Mouse (Mus musculus): ENCODE results near the gene Amz2. TPM values are rescaled to one million over a fixed set of nuclear protein-coding genes. Genes with fewer than 3 reads are reported as not detected.

The Amz2 gene
- polyA plus RNA-seq, 1 experiment, result 32.5 TPM

DNA sequence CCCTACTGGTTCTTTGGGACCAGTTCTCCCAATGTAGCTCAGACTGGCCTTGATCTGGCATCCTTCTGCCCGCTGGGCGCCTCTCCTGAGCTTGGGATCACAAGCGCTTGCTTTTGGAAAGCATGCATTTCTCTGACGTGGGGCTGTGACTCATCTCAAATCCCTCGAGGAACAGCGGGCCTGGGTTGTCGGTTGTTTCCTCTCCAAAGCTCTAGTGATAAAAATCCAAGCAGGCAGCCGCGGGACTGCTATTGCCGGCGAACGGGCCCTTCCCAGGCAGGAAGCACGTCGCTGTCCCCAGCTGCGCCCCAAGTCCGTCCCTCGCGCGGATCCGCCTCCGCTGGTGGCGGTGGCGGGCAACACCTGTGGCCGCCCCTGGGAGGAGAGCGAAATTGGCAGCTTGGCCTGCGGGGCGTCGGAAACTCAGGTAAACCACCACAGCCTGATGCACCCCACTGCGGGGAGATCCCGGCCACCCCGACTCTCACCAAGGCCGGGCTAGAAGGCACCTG is 14.1 kb downstream of the Amz2 start:
- H3K27ac ChIP-seq (ENCODE audit: insufficient read depth, low read depth, low read length), result peak overlapping the region; percentile 17
- H3K4me1 ChIP-seq (ENCODE audit: control insufficient read depth, insufficient read depth, low read length), result peaks cover 6% of the 10 kb centered on the region
- no peak for TF ChIP-seq CTCF (IDR thresholded peaks at IDR 0.05; ENCODE audit: low read depth, low read length)
- TF ChIP-seq POLR2A (IDR thresholded peaks at IDR 0.05; ENCODE audit: borderline replicate concordance, low read depth, low read length), result no peak
- peak overlapping the region; percentile 77 for H3K4me3 ChIP-seq (ENCODE audit: insufficient read depth, low read length)

DNA sequence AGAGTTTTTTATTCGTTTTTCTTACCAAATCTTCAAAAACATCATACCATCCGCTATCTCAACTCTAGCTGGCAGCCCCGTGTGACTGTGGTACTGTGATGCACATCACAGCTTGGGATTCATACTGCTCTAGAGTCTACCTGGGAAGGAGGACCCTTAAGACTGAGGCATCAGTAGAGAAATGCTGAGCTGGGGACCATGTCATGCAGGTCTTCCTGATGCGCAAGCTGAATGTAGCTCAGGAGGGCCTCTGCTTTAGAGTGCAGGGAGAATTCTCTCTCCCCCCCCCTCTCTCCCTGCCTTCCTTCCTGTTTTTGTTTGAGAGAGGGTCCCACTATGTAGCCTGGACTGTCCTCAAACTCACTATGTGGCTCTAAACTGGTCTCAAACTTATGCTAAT is 14.9 kb downstream of the Amz2 start:
- Histone ChIP-seq H3K4me3 (ENCODE audit: insufficient read depth, low read length) (peak overlapping the region; percentile 77), H3K27ac (ENCODE audit: insufficient read depth, low read depth, low read length) (no peak overlapping the region), H3K4me1 (ENCODE audit: control insufficient read depth, insufficient read depth, low read length) (peaks cover 4% of the 10 kb centered on the region; the same call in 1 of the 2 replicates)
- TF ChIP-seq POLR2A (IDR thresholded peaks at IDR 0.05; ENCODE audit: borderline replicate concordance, low read depth, low read length), result no peak
- no peak for TF ChIP-seq CTCF (IDR thresholded peaks at IDR 0.05; ENCODE audit: low read depth, low read length)

DNA sequence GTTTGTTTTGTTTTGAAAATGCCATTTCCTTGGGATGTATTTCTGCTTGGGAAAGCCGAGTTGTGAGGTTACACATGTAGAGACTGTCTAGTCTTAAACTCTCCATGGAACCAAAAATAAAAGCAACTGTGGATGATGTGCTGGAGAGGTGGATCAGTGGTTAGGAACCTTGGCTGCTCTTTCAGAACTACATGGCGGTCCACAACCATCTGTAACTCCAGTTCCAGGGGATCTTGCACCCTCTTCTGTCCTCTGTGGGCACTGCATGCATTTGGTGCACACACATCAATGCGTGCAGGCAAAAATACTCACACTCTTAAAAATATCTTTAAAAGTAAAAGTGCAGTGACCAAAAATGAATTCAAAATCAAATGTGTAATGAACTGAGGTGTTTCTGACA is 15.4 kb downstream of the Amz2 start:
- peak; percentile 45 for TF ChIP-seq CTCF (IDR thresholded peaks at IDR 0.05; ENCODE audit: low read depth, low read length)
- no peak for TF ChIP-seq POLR2A (IDR thresholded peaks at IDR 0.05; ENCODE audit: borderline replicate concordance, low read depth, low read length)
- peaks cover 4% of the 10 kb centered on the region; the same call in 1 of the 2 replicates for H3K4me1 ChIP-seq (ENCODE audit: control insufficient read depth, insufficient read depth, low read length)

DNA sequence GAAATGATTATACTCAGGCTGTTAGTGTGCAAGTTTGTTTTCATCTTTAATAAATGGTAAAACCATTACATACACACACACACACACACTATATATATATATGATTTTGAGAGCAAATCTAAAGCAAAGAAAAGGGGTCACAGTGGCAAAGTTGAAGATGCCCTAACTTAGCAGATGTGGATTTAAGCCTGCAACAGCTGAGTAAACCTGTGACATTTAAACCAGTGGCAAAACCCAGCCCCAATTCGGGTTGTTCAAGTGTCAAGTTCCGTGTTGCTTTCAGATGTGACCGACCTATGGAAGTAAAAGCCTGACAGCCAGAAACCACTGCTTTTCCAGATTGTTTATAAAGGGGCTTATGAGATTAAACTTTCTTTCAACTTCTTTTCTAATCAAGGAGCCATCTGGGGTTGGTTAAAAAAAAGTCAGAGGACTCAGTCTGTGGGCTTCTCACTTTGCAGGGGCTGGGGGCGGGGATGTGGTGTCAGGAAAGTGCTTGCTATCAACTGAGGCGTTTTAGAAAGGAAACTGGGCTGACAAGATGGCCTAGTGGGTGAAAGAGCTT is 16.5 kb downstream of the Amz2 start:
- Histone ChIP-seq H3K4me3 (ENCODE audit: insufficient read depth, low read length) (no peak overlapping the region), H3K27ac (ENCODE audit: insufficient read depth, low read depth, low read length) (no peak overlapping the region), H3K4me1 (ENCODE audit: control insufficient read depth, insufficient read depth, low read length) (peaks cover 4% of the 10 kb centered on the region; the same call in 1 of the 2 replicates)
- TF ChIP-seq POLR2A (IDR thresholded peaks at IDR 0.05; ENCODE audit: borderline replicate concordance, low read depth, low read length), result no peak
- no peak for TF ChIP-seq CTCF (IDR thresholded peaks at IDR 0.05; ENCODE audit: low read depth, low read length)

More for the DNA sequence above, 15.4 kb downstream of the Amz2 start:
- H3K4me3 ChIP-seq (ENCODE audit: insufficient read depth, low read length), result no peak overlapping the region
- no peak overlapping the region for H3K27ac ChIP-seq (ENCODE audit: insufficient read depth, low read depth, low read length)

DNA sequence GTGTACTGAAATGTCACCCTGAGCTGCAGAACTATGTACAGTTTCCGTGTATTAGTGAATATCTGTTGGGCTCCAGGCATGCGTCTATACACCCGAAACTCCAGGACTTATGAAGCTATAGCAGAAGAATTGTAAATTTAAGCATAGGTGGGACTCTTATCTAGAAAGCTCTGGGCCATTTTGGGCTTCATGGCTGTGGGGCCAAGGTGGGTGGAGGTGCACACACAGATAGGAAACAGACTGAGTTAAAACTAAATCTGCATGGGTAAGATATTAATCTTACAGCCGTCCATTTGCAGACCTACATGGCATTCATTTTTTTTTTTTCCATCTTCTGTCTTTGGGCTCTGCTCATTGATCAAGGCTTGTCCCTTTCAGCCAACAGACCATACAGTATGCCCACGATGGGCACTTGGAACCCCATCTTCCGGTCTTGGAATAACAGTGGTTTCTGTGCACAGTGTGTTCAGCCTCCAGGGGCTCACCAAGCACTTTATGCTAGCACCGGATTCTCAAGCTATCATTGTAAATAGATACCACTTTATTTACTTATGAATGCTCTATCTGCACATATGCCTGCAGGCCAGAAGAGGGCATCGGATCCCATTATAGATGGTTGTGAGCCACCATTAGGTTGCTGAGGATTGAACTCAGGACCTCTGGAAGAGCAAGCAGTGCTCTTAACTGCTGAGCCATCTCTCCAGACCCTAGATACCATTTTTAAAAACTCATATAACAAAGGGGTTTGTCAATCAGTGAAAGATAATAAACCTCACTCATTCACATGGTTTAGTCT is 17.9 kb downstream of the Amz2 start:
- TF ChIP-seq CTCF (IDR thresholded peaks at IDR 0.05; ENCODE audit: low read depth, low read length), result no peak
- TF ChIP-seq POLR2A (IDR thresholded peaks at IDR 0.05; ENCODE audit: borderline replicate concordance, low read depth, low read length), result no peak
- H3K27ac ChIP-seq (ENCODE audit: insufficient read depth, low read depth, low read length), result no peak overlapping the region
- H3K4me1 ChIP-seq (ENCODE audit: control insufficient read depth, insufficient read depth, low read length), result peaks cover 4% of the 10 kb centered on the region; the same call in 1 of the 2 replicates
- no peak overlapping the region for H3K4me3 ChIP-seq (ENCODE audit: insufficient read depth, low read length)

DNA sequence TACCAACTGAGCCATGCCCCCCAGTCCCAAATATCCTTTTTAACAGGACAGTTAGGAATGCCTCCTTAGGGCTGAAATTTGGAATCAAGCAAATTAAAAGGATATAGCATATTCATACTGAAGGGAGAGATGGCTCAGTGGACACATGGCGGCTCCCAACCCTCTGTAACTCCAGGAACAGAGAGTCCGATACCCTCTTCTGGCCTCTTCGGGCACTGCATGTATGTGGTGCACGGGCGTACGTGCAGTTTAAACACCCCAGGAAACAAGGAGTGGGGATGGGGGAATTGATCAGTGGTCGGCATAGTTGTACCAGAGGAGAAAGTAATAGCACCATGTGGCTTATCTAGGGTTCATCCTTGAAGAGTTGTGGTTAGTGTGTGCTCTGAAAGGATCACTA is 18.9 kb downstream of the Amz2 start:
- H3K4me1 ChIP-seq (ENCODE audit: control insufficient read depth, insufficient read depth, low read length), result peaks cover 4% of the 10 kb centered on the region; the same call in 1 of the 2 replicates

DNA sequence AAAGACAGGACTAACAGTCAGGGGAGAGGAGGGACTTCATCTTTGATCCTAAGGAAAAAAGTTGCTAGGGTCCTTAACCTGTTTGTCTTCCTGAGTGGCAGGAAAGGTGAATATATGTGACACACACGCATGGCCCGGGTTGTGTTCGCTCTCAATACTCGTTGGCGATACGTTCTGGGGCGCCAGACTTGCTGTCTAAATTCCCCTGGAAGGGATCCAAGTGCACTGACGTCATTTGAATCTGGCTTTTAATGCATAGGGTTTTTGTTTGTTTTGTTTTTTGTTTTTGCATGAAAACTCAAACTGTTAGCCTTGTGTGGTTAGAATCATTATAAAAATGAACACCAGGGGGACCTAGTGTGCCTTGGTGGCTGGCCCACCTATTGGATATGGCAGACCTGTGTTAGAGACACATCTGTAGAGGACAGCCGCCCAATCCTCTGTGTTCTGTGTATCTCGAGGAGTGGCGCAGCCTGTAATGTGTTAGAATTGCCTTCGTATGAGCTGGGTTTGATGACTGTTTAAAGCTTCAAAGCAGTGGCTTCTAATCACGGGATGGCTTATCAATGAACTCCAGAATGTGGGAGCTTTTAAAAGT is 19.8 kb downstream of the Amz2 start:
- H3K4me1 ChIP-seq (ENCODE audit: control insufficient read depth, insufficient read depth, low read length), result peaks cover 3% of the 10 kb centered on the region; the same call in 1 of the 2 replicates
- no peak overlapping the region for H3K27ac ChIP-seq (ENCODE audit: insufficient read depth, low read depth, low read length)
- no peak overlapping the region for H3K4me3 ChIP-seq (ENCODE audit: insufficient read depth, low read length)
- TF ChIP-seq CTCF (IDR thresholded peaks at IDR 0.05; ENCODE audit: low read depth, low read length), result peak; percentile 50
- no peak for TF ChIP-seq POLR2A (IDR thresholded peaks at IDR 0.05; ENCODE audit: borderline replicate concordance, low read depth, low read length)

More for the DNA sequence above, 18.9 kb downstream of the Amz2 start:
- TF ChIP-seq CTCF (IDR thresholded peaks at IDR 0.05; ENCODE audit: low read depth, low read length), result no peak
- no peak overlapping the region for H3K27ac ChIP-seq (ENCODE audit: insufficient read depth, low read depth, low read length)
- H3K4me3 ChIP-seq (ENCODE audit: insufficient read depth, low read length), result no peak overlapping the region

DNA sequence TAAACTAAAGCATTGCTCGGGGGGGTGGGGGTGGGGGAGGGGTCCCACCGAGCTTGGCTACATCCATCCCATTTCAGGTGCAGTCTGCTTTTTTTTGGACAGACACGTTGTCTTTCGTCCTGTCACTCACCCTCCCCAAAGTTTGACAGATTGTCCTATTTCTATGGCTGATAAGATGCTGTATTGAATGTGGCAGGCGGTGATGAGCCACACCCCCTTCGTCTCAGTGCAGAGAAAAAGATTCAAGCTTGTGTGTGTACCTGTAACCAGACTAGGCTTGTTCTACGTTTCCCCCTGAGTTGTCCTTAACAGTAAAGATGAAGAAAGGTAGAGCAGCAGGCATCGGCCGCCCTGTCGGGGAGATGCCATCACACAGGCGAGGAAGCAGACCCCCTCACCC is 25.4 kb downstream of the Amz2 start:
- H3K4me3 ChIP-seq (ENCODE audit: insufficient read depth, low read length), result no peak overlapping the region
- TF ChIP-seq CTCF (IDR thresholded peaks at IDR 0.05; ENCODE audit: low read depth, low read length) (no peak), POLR2A (IDR thresholded peaks at IDR 0.05; ENCODE audit: borderline replicate concordance, low read depth, low read length) (no peak)
- no peak overlapping the region for H3K27ac ChIP-seq (ENCODE audit: insufficient read depth, low read depth, low read length)
- H3K4me1 ChIP-seq (ENCODE audit: control insufficient read depth, insufficient read depth, low read length), result no peaks in the 10 kb centered on the region

DNA sequence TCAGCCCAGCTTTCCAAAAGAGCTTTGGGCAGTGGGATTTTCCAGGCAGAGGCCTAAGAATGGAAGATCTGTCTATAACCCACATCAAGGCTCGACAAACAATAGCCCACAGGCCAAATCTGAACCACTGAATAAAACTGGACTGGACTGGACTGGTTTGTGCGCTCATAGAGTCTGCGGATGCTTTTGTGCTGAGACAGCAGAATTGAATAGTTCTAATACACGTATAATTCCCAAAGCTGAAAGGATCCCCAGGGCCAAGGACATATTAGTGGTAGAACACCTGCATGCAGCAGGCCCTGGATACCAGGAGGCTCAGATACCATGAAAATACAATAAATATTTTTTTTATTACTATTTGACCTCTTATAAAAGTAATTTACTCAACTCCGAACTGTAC is 30.5 kb downstream of the Amz2 start:
- no peak overlapping the region for H3K4me3 ChIP-seq (ENCODE audit: insufficient read depth, low read length)
- H3K4me1 ChIP-seq (ENCODE audit: control insufficient read depth, insufficient read depth, low read length), result no peaks in the 10 kb centered on the region
- TF ChIP-seq POLR2A (IDR thresholded peaks at IDR 0.05; ENCODE audit: borderline replicate concordance, low read depth, low read length), result no peak
- no peak for TF ChIP-seq CTCF (IDR thresholded peaks at IDR 0.05; ENCODE audit: low read depth, low read length)
- H3K27ac ChIP-seq (ENCODE audit: insufficient read depth, low read depth, low read length), result no peak overlapping the region

DNA sequence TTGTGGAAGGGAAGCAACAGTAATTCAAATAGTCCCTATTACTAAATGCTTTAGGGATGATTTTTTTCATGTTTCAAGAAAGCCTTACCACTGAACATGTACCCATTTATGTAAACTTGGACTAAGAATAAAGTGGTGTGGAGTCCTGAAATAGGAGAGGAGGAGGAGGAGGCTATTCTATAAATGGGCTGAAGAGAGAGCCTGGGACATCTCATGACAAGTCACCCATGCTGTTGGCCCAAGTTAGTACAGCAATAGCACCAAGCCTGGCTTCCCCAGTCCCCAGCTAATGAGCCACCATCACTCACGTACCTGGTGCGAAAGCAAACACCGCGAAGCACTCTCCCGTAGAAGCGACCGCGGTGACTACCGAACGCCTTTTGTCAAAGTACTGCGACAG is 32.4 kb downstream of the Amz2 start:
- Histone ChIP-seq H3K4me1 (ENCODE audit: control insufficient read depth, insufficient read depth, low read length) (no peaks in the 10 kb centered on the region), H3K4me3 (ENCODE audit: insufficient read depth, low read length) (no peak overlapping the region), H3K27ac (ENCODE audit: insufficient read depth, low read depth, low read length) (no peak overlapping the region)
- TF ChIP-seq CTCF (IDR thresholded peaks at IDR 0.05; ENCODE audit: low read depth, low read length), result no peak

Data from bone marrow macrophage, adult 2 months (primary cell).